Mouse (Mus musculus): ENCODE data around the gene Mcrip1. TPM values are rescaled to one million over a fixed set of nuclear protein-coding genes. Genes with fewer than 3 reads are reported as not detected.

Gene Mcrip1
- polyA plus RNA-seq, 1 experiment from 2014 or later, result 139 TPM

DNA sequence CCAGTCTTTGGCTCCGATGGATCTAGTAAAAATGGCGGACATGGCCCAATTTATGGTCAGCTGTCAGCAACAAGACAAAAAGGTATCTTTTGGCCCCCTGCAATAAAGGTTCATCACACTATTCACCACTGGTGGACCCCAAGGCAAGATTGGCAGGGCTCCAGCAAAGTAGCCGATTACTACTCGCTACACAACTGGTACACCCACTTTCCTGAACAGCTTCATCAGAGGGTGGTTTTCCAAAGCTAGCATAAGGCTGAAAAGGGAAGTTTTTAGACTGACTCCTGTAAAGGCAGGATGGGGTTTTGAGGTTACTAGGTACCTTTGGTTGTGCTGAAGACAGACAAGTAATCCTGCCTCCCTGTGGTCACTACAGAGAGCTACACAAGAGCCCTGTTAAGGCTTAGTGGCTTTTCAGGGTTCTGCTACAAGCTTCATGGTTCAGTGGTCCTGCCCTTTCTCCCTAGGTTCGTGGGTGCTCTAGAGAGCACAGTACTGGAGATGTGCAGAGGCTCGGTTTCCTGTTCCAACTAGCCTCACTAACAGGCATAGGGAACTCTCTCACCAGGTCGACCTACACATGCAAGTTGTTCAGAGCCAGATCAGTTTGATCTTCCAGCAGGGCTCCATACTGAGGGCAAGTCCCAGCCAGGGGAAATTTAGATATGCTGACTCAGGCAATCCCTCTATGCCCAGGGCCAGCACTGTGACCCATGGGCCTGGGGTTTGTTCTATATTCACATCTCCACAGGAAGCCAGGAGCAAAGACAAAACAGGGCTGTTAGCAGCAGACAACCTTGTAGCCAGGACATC is 27.9 kb upstream of the Mcrip1 start:
- Histone ChIP-seq H3K27ac (ENCODE audit: low read length) (no peak overlapping the region), H3K36me3 (ENCODE audit: control insufficient read depth, insufficient read depth) (peaks cover 22% of the 10 kb centered on the region), H3K9me3 (replicated peaks; ENCODE audit: control insufficient read depth, low read length) (no peaks in the 10 kb centered on the region), H3K4me3 (ENCODE audit: low read length) (no peak overlapping the region), H3K27me3 (ENCODE audit: control insufficient read depth, insufficient read depth, low read length) (no peaks in the 10 kb centered on the region), H3K4me1 (ENCODE audit: control insufficient read depth, insufficient read depth, low read length) (peaks cover 29% of the 10 kb centered on the region), H3K4me2 (ENCODE audit: low read depth, low read length) (no peak overlapping the region), H3K9ac (ENCODE audit: low read length) (no peak overlapping the region)
- no peak for ATAC-seq (replicated peaks; ENCODE audit: extremely low read depth, insufficient read depth, low FRiP score)
- WGBS, result 83% methylated on average over 7 of the region's 7 CpGs

DNA sequence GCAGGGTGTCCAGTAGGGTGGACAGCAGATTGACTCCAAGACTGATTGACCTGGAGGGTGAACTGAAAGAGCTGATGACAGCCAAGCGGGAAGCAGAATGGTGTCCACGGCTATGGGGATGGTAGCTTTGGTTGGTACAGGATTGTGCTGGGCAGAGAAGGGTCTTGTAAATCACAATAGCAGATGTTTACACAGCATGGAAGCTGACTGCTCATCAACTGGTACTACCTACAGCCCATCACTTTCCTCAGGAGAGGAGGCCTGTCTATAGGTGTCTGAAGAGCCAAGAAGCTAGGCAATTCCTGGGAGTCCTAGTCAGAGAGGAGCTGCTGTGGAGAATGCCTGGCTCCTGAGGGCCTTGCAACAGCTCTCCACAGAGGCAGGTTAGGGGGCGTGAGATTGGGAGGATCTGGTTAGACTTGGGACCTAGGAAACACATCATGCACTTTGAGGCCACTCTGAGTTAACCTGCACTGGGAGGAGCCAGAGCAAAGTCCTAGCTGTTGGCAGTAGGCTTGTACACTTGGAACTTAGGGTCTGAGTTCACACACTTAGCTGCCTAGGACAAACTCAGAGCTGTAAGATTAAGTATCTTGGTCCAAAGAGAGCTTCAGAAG is 26.9 kb upstream of the Mcrip1 start:
- 82% methylated on average over 3 of the region's 3 CpGs for WGBS

DNA sequence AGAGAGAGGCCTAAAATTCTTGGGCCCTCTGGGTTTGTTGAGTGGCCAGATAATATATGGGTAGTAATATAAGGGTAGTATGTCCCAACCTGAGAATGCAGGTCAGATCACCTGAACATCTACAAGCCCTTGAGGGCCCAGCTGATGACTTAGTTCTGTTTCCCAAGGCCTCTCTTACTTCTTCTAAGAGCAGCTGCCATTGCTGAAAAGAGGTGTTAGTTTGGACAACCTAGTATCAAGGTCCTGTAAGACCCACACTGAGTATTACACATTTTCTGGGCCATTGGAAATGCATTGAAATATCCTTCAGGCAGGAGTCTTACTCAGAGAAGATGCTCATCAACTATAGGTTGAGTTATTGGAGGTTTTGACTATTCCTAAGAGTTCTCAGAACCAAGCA is 26.4 kb upstream of the Mcrip1 start:
- Histone ChIP-seq H3K4me3 (ENCODE audit: low read length) (no peak overlapping the region), H3K4me2 (ENCODE audit: low read depth, low read length) (no peak overlapping the region), H3K27ac (ENCODE audit: low read length) (no peak overlapping the region), H3K27me3 (ENCODE audit: control insufficient read depth, insufficient read depth, low read length) (no peaks in the 10 kb centered on the region), H3K9ac (ENCODE audit: low read length) (no peak overlapping the region), H3K9me3 (replicated peaks; ENCODE audit: control insufficient read depth, low read length) (no peaks in the 10 kb centered on the region), H3K36me3 (ENCODE audit: control insufficient read depth, insufficient read depth) (peaks cover 28% of the 10 kb centered on the region), H3K4me1 (ENCODE audit: control insufficient read depth, insufficient read depth, low read length) (peaks cover 33% of the 10 kb centered on the region)
- no peak for ATAC-seq (replicated peaks; ENCODE audit: extremely low read depth, insufficient read depth, low FRiP score)

More for the DNA sequence above, 26.9 kb upstream of the Mcrip1 start:
- Histone ChIP-seq H3K4me3 (ENCODE audit: low read length) (no peak overlapping the region), H3K27me3 (ENCODE audit: control insufficient read depth, insufficient read depth, low read length) (no peaks in the 10 kb centered on the region), H3K36me3 (ENCODE audit: control insufficient read depth, insufficient read depth) (peaks cover 22% of the 10 kb centered on the region), H3K9me3 (replicated peaks; ENCODE audit: control insufficient read depth, low read length) (no peaks in the 10 kb centered on the region), H3K27ac (ENCODE audit: low read length) (no peak overlapping the region), H3K4me1 (ENCODE audit: control insufficient read depth, insufficient read depth, low read length) (peaks cover 29% of the 10 kb centered on the region), H3K9ac (ENCODE audit: low read length) (no peak overlapping the region), H3K4me2 (ENCODE audit: low read depth, low read length) (no peak overlapping the region)
- ATAC-seq (replicated peaks; ENCODE audit: extremely low read depth, insufficient read depth, low FRiP score), result no peak

DNA sequence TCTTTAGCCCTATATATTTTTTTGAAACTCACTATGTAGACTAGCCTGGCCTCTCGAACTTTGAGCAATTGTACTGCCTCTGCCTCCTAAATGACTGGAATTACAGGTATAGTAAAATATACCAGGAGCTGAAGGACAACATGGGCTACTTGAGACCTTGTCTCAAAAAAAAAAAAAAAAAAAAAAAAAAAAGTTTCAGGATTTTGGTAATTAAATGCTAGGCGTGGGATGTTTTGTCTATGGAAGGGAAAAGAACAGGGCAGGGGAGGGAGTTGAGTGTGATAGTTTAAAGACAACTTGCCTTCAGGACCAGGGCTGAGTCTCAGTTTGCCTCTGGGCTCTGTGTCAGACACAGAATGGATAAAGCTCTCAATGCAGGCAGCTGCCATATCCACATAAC is 25.5 kb upstream of the Mcrip1 start:
- Histone ChIP-seq H3K4me3 (ENCODE audit: low read length) (no peak overlapping the region), H3K9ac (ENCODE audit: low read length) (no peak overlapping the region), H3K27me3 (ENCODE audit: control insufficient read depth, insufficient read depth, low read length) (no peaks in the 10 kb centered on the region), H3K27ac (ENCODE audit: low read length) (no peak overlapping the region; the same call in 1 of the 2 replicates), H3K9me3 (replicated peaks; ENCODE audit: control insufficient read depth, low read length) (no peaks in the 10 kb centered on the region), H3K4me1 (ENCODE audit: control insufficient read depth, insufficient read depth, low read length) (peaks cover 29% of the 10 kb centered on the region), H3K36me3 (ENCODE audit: control insufficient read depth, insufficient read depth) (peaks cover 37% of the 10 kb centered on the region), H3K4me2 (ENCODE audit: low read depth, low read length) (no peak overlapping the region)
- 84% methylated on average over 2 of the region's 2 CpGs for WGBS
- ATAC-seq (replicated peaks; ENCODE audit: extremely low read depth, insufficient read depth, low FRiP score), result no peak

DNA sequence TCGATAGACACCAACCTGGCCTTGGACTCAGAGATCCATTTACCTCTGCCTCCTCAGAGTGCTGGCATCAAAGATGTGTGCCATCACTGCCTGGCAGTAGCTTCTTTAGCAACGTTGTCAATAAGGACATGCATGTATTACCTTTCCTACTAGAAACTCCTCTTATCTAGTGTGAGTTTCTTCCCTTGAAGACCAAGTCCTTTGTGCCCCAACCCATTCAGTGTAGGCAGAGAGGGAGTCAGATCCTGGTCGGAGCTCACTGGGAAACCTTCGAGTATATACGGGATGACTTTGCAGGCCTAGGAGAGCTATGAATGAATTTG is 24.7 kb upstream of the Mcrip1 start:
- WGBS, result 25% methylated on average over 5 of the region's 5 CpGs
- H3K27me3 ChIP-seq (ENCODE audit: control insufficient read depth, insufficient read depth, low read length), result no peaks in the 10 kb centered on the region
- peak overlapping the region; percentile 97 for H3K4me3 ChIP-seq (ENCODE audit: low read length)
- H3K4me1 ChIP-seq (ENCODE audit: control insufficient read depth, insufficient read depth, low read length), result peaks cover 21% of the 10 kb centered on the region
- ATAC-seq (replicated peaks; ENCODE audit: extremely low read depth, insufficient read depth, low FRiP score), result no peak
- H3K9me3 ChIP-seq (replicated peaks; ENCODE audit: control insufficient read depth, low read length), result no peaks in the 10 kb centered on the region
- peak overlapping the region; percentile 95 for H3K9ac ChIP-seq (ENCODE audit: low read length)
- H3K36me3 ChIP-seq (ENCODE audit: control insufficient read depth, insufficient read depth), result peaks cover 38% of the 10 kb centered on the region
- peak overlapping the region; percentile 68 for H3K27ac ChIP-seq (ENCODE audit: low read length)
- H3K4me2 ChIP-seq (ENCODE audit: low read depth, low read length), result peak overlapping the region; percentile 68

DNA sequence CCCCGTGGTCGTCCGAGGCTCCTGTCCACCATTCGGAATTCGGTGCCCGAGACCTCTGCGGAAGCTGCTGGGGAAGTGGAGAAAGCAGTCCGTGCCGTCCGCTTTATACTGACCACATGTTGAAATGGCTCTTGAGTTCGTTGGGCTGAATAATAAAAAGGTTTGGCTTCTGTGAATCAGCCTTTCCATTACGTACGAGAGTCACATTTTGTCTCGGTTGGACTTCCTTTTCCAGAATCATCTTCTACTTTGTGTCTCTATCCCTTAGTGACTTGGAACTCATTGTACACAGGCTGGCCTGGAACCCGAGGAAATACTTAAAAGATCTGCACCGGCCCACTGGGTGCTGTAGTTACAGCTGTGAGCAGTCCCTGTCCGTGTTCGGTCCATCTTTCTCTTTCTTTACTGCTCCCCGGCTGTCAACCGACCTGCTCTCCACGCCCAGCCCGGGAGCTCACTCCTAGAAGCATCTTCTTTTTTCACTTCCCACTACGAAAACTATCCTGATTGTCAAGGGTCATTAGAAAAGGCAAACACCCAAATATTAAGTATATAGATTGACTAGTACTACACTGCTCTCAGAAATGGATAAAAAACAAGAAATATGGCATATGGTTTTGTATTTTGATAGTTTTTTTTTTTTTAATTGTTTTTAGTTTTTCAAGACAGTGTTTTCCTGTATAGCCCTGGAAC is 24.2 kb upstream of the Mcrip1 start:
- H3K27ac ChIP-seq (ENCODE audit: low read length), result peak overlapping the region; percentile 99
- H3K27me3 ChIP-seq (ENCODE audit: control insufficient read depth, insufficient read depth, low read length), result no peaks in the 10 kb centered on the region
- H3K4me3 ChIP-seq (ENCODE audit: low read length), result peak overlapping the region; percentile 97
- H3K4me2 ChIP-seq (ENCODE audit: low read depth, low read length), result peak overlapping the region; percentile 68
- 0 out of 2 replicates have a peak, but pooled peaks have one; percentile 0 for ATAC-seq (replicated peaks; ENCODE audit: extremely low read depth, insufficient read depth, low FRiP score)
- peaks cover 19% of the 10 kb centered on the region for H3K4me1 ChIP-seq (ENCODE audit: control insufficient read depth, insufficient read depth, low read length)
- WGBS, result under 1% methylated on average over 23 of the region's 23 CpGs
- peaks cover 33% of the 10 kb centered on the region for H3K36me3 ChIP-seq (ENCODE audit: control insufficient read depth, insufficient read depth)
- peak overlapping the region; percentile 95 for H3K9ac ChIP-seq (ENCODE audit: low read length)
- no peaks in the 10 kb centered on the region for H3K9me3 ChIP-seq (replicated peaks; ENCODE audit: control insufficient read depth, low read length)

DNA sequence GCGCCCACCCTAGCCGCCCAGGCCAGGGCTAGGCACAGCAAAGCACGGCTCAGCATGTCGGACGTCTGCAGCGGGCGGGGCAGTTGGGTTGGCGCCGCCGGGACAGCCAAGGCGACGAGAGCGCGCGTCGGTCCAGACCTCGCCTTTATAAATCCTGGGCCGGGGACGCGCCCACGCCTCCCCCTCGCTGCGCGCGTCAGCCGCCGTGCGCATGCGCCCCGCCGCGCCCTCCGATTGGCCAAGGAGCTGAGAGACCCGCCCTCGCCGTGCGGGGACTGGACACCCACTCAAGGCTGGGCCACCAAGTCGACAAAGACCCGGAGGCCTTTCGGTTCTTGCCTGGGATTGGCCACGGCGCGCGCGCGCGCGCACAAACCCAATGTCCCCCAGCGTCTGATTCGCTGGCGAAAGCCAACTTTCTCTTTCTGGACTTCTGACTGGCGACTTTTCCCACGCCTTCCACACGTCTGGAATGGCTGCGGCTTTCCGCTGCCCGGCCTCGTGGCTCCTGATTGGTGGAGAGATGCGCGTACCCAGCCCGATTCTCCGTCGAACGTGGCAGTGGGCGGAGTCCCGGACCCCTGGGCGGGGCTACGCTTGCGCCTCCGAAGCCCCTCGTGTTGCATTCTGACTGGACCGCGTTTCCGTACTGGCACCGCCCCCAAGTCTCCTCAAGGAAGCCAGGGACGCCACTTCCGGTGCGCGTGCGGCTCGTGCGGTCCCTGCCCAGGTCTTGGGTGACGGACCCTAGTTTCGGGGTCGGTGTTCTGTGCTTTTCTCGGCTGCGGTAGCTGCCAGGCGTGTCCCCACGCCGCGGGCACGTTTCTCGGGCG is 23.4 kb upstream of the Mcrip1 start, which contains the start of gene P4hb:
Gene P4hb (minus strand): TSS at position 502 of the 833 bp plus-strand sequence.
- H3K36me3 ChIP-seq (ENCODE audit: control insufficient read depth, insufficient read depth), result peaks cover 33% of the 10 kb centered on the region
- peaks cover 19% of the 10 kb centered on the region for H3K4me1 ChIP-seq (ENCODE audit: control insufficient read depth, insufficient read depth, low read length)
- peak within 1 kb of the TSS; percentile 97 for H3K9ac ChIP-seq (ENCODE audit: low read length)
- peak within 1 kb of the TSS; percentile 90 for H3K4me2 ChIP-seq (ENCODE audit: low read depth, low read length)
- no peaks in the 10 kb centered on the region for H3K9me3 ChIP-seq (replicated peaks; ENCODE audit: control insufficient read depth, low read length)
- peak within 1 kb of the TSS; percentile 99 for H3K27ac ChIP-seq (ENCODE audit: low read length)
- H3K4me3 ChIP-seq (ENCODE audit: low read length), result peak within 1 kb of the TSS; percentile 97
- under 1% methylated on average over 94 of the region's 94 CpGs for WGBS
- no peaks in the 10 kb centered on the region for H3K27me3 ChIP-seq (ENCODE audit: control insufficient read depth, insufficient read depth, low read length)
- peak; percentile 96 for ATAC-seq (replicated peaks; ENCODE audit: extremely low read depth, insufficient read depth, low FRiP score)

DNA sequence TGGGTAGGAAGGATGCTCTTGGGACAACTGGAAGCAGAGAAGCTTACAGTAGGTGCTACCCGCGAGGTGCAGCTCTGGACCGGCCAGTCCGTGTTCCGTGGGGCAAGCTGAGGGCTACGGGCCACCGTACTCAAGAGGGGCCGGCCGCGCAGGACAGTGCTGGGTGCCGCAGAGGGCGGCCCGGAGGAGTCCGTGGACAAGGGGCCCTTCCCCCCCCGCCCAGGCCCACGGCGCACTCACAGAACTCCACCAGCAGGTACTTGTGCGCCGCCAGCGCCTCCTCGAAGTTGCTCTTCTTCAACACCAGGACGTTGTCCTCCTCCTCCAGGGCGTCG is 22.9 kb upstream of the Mcrip1 start:
- Histone ChIP-seq H3K9ac (ENCODE audit: low read length) (peak overlapping the region; percentile 97), H3K27ac (ENCODE audit: low read length) (peak overlapping the region; percentile 92), H3K27me3 (ENCODE audit: control insufficient read depth, insufficient read depth, low read length) (no peaks in the 10 kb centered on the region), H3K9me3 (replicated peaks; ENCODE audit: control insufficient read depth, low read length) (no peaks in the 10 kb centered on the region), H3K4me3 (ENCODE audit: low read length) (peak overlapping the region; percentile 97), H3K4me1 (ENCODE audit: control insufficient read depth, insufficient read depth, low read length) (peaks cover 19% of the 10 kb centered on the region), H3K4me2 (ENCODE audit: low read depth, low read length) (peak overlapping the region; percentile 90), H3K36me3 (ENCODE audit: control insufficient read depth, insufficient read depth) (peaks cover 33% of the 10 kb centered on the region)
- peak; percentile 8 for ATAC-seq (replicated peaks; ENCODE audit: extremely low read depth, insufficient read depth, low FRiP score)
- 0% methylated on average over 24 of the region's 24 CpGs for WGBS

All from heart, embryonic 16.5 days (tissue).